Mouse (Mus musculus) ES-Bruce4 (cell line): Measurements from ENCODE around the gene Prr22.

ENCODE experiments used
- CTCF ChIP-seq: IDR thresholded peaks from one replicate; pipeline ENCODE4 v1.8.1; 2011; ENCODE audit warnings: low read depth, low read length
- EP300 ChIP-seq: IDR thresholded peaks from 2 replicates; pipeline ENCODE4 v1.6.1; 2011; ENCODE audit warnings: low read depth, low read length; ENCODE audit not compliant: insufficient read depth
- POLR2A ChIP-seq: IDR thresholded peaks from one replicate; pipeline ENCODE4 v1.8.1; 2011; ENCODE audit warnings: low read length; ENCODE audit not compliant: insufficient read depth

GRCm38 (mm10) chr17:56819694-56820111 lies 49.7 kb downstream of the Prr22 start:
- TF ChIP-seq CTCF (no peak), POLR2A (no peak), EP300 (no peak)
